Mouse (Mus musculus) neural tube, embryonic 12.5 days (tissue): ENCODE results near the gene Morc2b. TPM values are rescaled to one million over a fixed set of nuclear protein-coding genes. Genes with fewer than 3 reads are reported as not detected.
"Not testable (repeated sequence)": the region's sequence is repeated elsewhere in the genome, so short reads cannot be mapped to it uniquely, and the experiment has no call there.

Source experiments
- ATAC-seq: fragments of 200-750 bp; cut with Nextera tagmentation; 2 replicates; pipeline ENCODE4 v1.8.0; 2017; ENCODE audit warnings: low read depth, mild to moderate bottlenecking, moderate TSS enrichment, moderate library complexity; ENCODE audit not compliant: low FRiP score
- H3K27ac ChIP-seq: fragments of 300-500 bp; sonication (generic); 2 replicates; pipeline ENCODE4 v1.5.1; 2016
- H3K27me3 ChIP-seq: fragments of 300-500 bp; sonication (generic); replicated peaks from 2 replicates; pipeline ENCODE4 v1.6.1; 2016; ENCODE audit warnings: mild to moderate bottlenecking
- H3K36me3 ChIP-seq: fragments of 300-500 bp; sonication (generic); 2 replicates; pipeline ENCODE4 v1.6.1; 2016; ENCODE audit warnings: mild to moderate bottlenecking
- H3K4me1 ChIP-seq: fragments of 300-500 bp; sonication (generic); 2 replicates; pipeline ENCODE4 v1.6.1; 2016
- H3K4me2 ChIP-seq: fragments of 300-500 bp; sonication (generic); replicated peaks from 2 replicates; pipeline ENCODE4 v1.6.1; 2016; ENCODE audit warnings: mild to moderate bottlenecking
- H3K4me3 ChIP-seq: fragments of 300-500 bp; sonication (generic); 2 replicates; pipeline ENCODE4 v1.5.1; 2016
- H3K9ac ChIP-seq: fragments of 300-500 bp; sonication (generic); 2 replicates; pipeline ENCODE4 v1.6.1; 2016; ENCODE audit warnings: mild to moderate bottlenecking
- H3K9me3 ChIP-seq: fragments of 300-500 bp; sonication (generic); 2 replicates; pipeline ENCODE4 v1.6.1; 2016; ENCODE audit warnings: mild to moderate bottlenecking
- WGBS: fragments of 180-500 bp; shearing (Covaris S2); methylation state at CpG from one replicate; pipeline ENCODE4 v1.1.7; 2016; 5-methylcytosine and 5-hydroxymethylcytosine counted together
- polyA plus RNA-seq: library from polyadenylated mRNA; unstranded; fragments of >200 nt; fragmentation: Nextera tagmentation; extraction: Ambion mirVana; gene quantifications from 2 replicates; pipeline ENCODE4 v1.2.1, GENCODE M21; 2016

Morc2b gene
- polyA plus RNA-seq = 0.19 TPM in 1 of 2 replicates, not detected in the other

DNA sequence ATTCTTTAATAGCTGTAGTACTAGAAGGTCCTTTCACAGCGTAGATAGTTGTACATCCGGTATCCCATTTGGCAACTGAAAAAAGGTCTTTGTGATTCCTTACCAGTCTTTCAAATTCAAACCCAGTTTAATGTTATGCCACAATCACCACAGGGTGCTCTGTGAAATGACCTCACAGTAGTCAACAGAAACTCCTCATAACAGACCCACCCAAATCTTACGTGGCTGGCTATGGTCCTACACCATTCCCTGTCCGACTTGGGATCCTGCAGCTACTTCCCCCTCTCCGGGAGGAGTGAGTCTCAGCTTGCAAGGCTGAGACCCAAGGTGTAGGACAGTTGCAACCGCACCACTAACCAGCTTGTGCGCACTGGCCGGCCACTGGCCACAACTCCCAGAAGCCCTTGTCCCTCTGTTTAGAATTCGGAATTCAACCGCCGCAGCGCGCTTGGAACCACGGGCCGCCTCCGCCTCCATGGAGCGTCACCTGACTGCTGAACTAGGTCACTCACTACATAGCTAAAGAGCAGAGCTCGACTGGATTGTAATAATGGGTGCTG lies at the start of gene Morc2b:
Morc2b (minus strand) TSS at position 423 of the 560 bp plus-strand sequence.
- no peak within 1 kb of the TSS for H3K27ac ChIP-seq
- WGBS = 75% methylated on average over 18 of the region's 18 CpGs
- H3K4me1 ChIP-seq = no peaks in the 10 kb centered on the region
- no peaks in the 10 kb centered on the region for H3K27me3 ChIP-seq
- H3K4me2 ChIP-seq = no peak within 1 kb of the TSS
- H3K9me3 ChIP-seq = peaks cover 9% of the 10 kb centered on the region
- H3K9ac ChIP-seq = no peak within 1 kb of the TSS
- no peaks in the 10 kb centered on the region for H3K36me3 ChIP-seq
- no peak for ATAC-seq
- H3K4me3 ChIP-seq = no peak within 1 kb of the TSS

DNA sequence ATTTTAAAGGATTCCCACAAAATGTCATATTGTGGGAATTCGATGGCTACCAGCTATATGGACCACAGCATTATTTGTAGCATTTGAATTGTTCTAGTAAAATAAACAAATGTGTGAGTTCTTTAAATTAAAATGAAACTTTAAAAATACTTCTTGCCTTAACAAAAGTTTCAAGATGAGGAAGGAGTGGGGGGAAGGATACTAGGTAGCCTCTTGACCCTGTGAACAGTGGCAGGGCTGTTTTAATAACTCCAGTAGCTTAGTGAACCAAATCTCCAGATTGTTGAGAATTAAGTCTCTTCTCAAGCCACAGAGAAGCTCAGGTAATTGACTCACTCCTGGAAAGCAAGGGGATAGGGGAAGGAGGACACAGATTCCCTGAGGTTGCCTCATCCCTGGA lies 28.7 kb upstream of the Morc2b start, which contains the start of gene Olfr55:
Olfr55 (plus strand) TSS at position 301 of the 400 bp plus-strand sequence.
- H3K4me3 ChIP-seq, H3K27me3 ChIP-seq, H3K36me3 ChIP-seq, H3K4me1 ChIP-seq, H3K9me3 ChIP-seq, H3K9ac ChIP-seq, H3K27ac ChIP-seq, H3K4me2 ChIP-seq, ATAC-seq: not testable (repeated sequence)
- 75% methylated on average over 1 of the region's 1 CpGs for WGBS

DNA sequence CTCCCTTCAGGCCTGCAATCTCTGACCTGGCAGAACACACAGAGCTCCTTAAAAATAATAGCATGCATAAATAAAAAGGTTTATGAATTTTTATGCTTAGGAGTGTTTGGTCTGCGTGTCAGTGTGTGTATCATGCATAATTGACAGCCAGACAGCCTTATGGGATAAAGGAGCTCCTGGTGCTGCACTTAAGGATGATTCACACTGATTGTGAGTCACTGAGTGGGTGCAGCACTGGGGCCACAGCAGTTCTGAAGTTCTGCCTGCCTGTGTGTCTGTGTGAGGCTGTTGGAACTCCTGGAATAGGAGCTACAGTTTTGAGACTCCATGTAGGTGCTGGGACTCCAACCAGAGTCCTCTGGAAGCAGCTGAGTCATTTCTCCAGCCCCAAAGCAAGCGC lies 13.2 kb downstream of the Morc2b start:
- no peaks in the 10 kb centered on the region for H3K4me1 ChIP-seq
- no peaks in the 10 kb centered on the region for H3K36me3 ChIP-seq
- no peak overlapping the region for H3K9ac ChIP-seq
- H3K4me2 ChIP-seq = no peak overlapping the region
- WGBS = 46% methylated on average over 2 of the region's 2 CpGs
- no peak overlapping the region for H3K27ac ChIP-seq
- no peak overlapping the region for H3K4me3 ChIP-seq
- no peaks in the 10 kb centered on the region for H3K27me3 ChIP-seq
- no peak for ATAC-seq
- H3K9me3 ChIP-seq = no peaks in the 10 kb centered on the region

DNA sequence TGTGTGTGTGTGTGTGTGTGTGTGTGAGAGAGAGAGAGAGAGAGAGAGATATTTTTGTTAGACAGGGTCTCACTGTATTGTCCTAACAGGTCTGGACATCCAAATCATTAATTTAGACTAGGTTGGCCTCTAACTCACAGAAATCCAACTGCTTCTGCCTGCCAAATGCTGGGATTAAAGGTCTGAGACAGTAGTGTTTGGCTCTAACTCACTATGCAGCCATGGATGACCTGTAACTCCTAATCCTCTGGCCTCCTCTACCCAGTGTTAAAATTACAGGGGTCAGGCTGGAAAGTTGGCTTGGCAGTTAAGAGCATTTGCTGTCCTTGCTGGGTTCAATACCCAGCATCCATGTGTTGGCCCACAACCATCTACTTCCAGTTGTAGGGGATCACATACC lies 14.9 kb downstream of the Morc2b start:
- Histone ChIP-seq H3K9me3 (no peaks in the 10 kb centered on the region), H3K27me3 (no peaks in the 10 kb centered on the region), H3K36me3 (no peaks in the 10 kb centered on the region), H3K27ac (no peak overlapping the region), H3K4me2 (no peak overlapping the region), H3K4me1 (no peaks in the 10 kb centered on the region), H3K9ac (no peak overlapping the region), H3K4me3 (no peak overlapping the region)
- no peak for ATAC-seq

DNA sequence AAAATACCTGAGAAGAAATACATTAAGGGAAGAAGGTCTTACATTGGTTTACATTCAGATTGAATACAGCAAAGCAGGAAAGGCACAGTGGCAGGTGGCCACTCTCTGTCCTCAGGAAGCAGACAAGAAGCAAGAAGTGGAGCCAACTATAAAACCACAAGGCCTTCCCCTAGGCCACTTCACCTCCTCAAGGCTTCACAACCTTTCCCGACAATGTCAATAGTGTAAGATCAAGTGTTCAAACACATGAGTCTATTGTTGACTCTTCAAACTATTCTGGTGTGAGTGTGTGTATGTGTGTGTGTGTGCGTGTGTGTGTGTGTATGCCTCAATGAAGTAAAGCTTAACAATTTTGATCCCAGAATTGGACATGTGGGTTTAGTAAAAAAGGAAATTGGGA lies 42.1 kb downstream of the Morc2b start:
- 95% methylated on average over 2 of the region's 2 CpGs for WGBS

DNA sequence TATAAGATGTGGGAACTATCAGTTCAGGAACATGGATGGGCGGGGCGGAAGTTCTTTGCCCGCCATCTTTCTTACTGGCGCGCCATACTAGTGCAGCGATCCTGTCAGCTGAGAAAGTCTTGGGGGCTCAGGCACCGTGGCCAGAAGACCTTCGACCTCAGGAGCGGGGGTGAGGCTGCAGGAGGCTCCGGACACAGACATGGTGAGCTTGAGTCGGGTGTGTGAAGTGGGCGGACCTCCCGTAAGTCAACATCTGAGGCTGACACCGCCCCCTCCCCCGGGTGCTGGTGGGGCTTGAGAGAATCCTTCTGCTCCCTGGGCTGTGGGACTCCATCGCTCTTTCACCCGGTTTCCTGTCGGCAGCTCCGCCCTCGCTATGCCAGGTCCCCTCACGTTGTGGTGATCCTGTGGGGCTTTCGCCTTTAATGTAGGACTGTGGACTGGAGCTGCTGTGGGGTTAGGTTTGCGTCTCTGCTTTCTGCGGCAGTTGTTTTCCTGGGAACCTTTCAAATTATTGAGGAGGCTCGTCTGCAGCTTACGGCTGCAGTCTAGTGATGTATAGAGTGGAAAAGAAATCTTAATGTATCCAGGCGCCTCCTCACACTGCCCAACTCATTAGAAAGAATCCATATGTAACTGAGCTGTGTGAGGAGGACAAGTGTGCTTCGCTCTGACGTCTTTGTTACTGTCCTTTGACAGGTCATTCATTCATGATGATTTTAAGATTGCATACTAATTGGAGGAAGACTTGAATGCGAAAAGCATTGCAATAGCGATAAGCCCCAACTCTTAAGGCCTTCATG lies 46.9 kb downstream of the Morc2b start:
- peaks cover 9% of the 10 kb centered on the region for H3K4me1 ChIP-seq
- peak overlapping the region; percentile 76 for H3K9ac ChIP-seq
- whole genome bisulfite sequencing = 4% methylated on average over 30 of the region's 31 CpGs
- ATAC-seq = peak; percentile 64
- H3K4me2 ChIP-seq = peak overlapping the region; percentile 73
- peak overlapping the region; percentile 77 for H3K27ac ChIP-seq
- no peaks in the 10 kb centered on the region for H3K27me3 ChIP-seq
- peak overlapping the region; percentile 72 for H3K4me3 ChIP-seq
- no peaks in the 10 kb centered on the region for H3K36me3 ChIP-seq
- no peaks in the 10 kb centered on the region for H3K9me3 ChIP-seq

More for the DNA sequence above, 42.1 kb downstream of the Morc2b start:
- Histone ChIP-seq H3K4me1 (peaks cover 6% of the 10 kb centered on the region), H3K27me3 (no peaks in the 10 kb centered on the region), H3K9me3 (no peaks in the 10 kb centered on the region), H3K9ac (no peak overlapping the region), H3K4me3 (no peak overlapping the region), H3K4me2 (no peak overlapping the region), H3K36me3 (no peaks in the 10 kb centered on the region), H3K27ac (no peak overlapping the region)
- no peak for ATAC-seq

DNA sequence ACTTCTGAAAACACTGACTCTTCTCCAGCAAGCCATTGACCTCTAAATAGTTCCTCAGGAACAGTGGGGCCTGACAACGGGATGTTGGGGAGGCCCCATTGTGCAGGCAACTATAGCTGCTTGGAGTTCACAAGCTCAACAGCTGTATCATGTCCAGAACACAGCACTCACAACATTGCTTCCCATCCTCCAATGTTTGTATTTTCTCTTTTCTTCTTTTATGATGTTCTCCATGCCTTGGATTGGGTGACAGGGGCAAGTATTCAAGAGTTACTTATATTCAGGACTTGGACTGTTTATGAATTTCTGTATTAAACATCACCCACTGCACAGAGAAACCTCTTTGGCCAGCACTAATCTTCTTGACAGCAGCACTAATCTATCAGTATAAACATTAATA lies 47.9 kb downstream of the Morc2b start:
- Histone ChIP-seq H3K4me2 (no peak overlapping the region), H3K9ac (no peak overlapping the region), H3K9me3 (no peaks in the 10 kb centered on the region), H3K36me3 (no peaks in the 10 kb centered on the region), H3K4me1 (peaks cover 9% of the 10 kb centered on the region), H3K27me3 (no peaks in the 10 kb centered on the region), H3K4me3 (no peak overlapping the region), H3K27ac (no peak overlapping the region)
- WGBS = 80% methylated on average over 1 of the region's 1 CpGs
- no peak for ATAC-seq

DNA sequence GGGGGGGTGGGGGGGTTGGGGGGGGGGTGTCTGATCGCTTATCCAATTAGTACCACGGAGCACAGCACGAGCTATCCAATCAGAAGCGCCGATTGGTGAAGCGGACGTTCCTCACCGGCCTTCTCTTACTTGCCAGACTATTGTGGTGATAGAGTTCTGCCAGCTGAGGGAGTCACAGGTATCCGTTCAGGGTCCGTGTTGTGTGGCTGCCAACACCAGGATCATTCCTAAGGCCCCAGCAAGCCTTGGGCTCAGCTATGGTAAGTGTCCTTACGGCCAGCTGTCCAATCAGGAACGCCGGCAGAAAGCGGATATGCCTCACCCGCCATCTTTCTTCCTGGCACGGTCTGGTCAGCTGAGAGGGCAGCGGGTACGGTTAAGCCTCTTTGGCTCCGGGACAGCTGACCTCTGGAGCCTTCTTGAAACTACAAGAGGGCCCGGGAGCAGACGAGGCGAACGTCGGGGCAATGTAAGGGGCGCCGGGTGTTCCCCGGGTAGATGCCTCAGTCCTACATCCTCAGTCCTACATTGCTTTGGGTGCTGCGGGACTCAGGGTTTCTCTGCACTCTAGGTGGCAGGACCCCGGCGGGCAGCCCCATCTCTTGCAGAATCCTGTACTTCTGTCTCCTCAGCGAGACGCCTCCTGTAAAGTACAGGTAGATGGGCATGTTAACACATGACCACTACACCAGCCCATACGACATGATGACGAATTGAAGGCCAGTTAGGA lies 50.1 kb downstream of the Morc2b start, which contains the start of gene Zfp563:
Zfp563 (plus strand) TSS at position 91 of the 730 bp plus-strand sequence.
- ATAC-seq = peak; percentile 88
- Histone ChIP-seq H3K27me3 (no peaks in the 10 kb centered on the region), H3K4me2 (peak within 1 kb of the TSS; percentile 71), H3K27ac (peak within 1 kb of the TSS; percentile 74), H3K9me3 (no peaks in the 10 kb centered on the region), H3K36me3 (no peaks in the 10 kb centered on the region), H3K9ac (peak within 1 kb of the TSS; percentile 69), H3K4me3 (peak within 1 kb of the TSS; percentile 60), H3K4me1 (peaks cover 9% of the 10 kb centered on the region)
- 4% methylated on average over 34 of the region's 34 CpGs for WGBS

DNA sequence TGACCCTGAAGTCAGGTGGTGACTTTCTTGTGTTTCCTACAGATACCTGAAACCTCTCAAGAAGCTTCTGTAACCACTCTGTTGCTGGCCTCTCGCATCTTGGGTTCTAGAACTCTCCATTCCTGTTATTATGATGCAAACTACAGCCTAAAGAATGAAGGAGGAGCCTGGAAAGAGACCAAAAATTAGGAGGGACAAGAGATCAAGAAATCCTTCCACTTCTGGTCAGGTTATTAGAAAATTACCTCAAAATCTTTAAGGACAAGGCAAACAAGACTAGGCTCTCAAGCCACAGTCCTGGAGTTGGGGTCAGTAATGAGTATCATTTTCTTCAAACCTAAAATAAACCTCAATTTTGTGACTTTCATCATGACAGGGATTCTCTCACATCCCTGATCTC lies 71.5 kb downstream of the Morc2b start, which contains the start of gene 4921501E09Rik:
4921501E09Rik (minus strand) TSS at position 101 of the 400 bp plus-strand sequence.
- no peak for ATAC-seq
- H3K4me1 ChIP-seq = no peaks in the 10 kb centered on the region
- 56% methylated on average over 1 of the region's 1 CpGs for WGBS

More for the DNA sequence above, 71.5 kb downstream of the Morc2b start, which contains the start of gene 4921501E09Rik:
- Histone ChIP-seq H3K27ac (no peak within 1 kb of the TSS), H3K4me2 (no peak within 1 kb of the TSS), H3K36me3 (no peaks in the 10 kb centered on the region), H3K9me3 (no peaks in the 10 kb centered on the region), H3K4me3 (no peak within 1 kb of the TSS), H3K9ac (no peak within 1 kb of the TSS), H3K27me3 (no peaks in the 10 kb centered on the region)

Other genes with a start within 250 kb of the Morc2b start
- gene Zfp870, start 248.0 kb downstream of the Morc2b start, polyA plus RNA-seq = 6.5 and 7.9 TPM in 2 replicates
- not detected in 2 replicates for gene Cyp4f14, start 222.3 kb downstream of the Morc2b start, polyA plus RNA-seq
- gene Cyp4f13, start 192.3 kb downstream of the Morc2b start, polyA plus RNA-seq = 4.7 and 5.6 TPM in 2 replicates
- 8.7 and 10.3 TPM in 2 replicates for gene Zfp472, start 173.9 kb downstream of the Morc2b start, polyA plus RNA-seq
- 16.9 and 19.4 TPM in 2 replicates for gene Zfp952, start 146.6 kb downstream of the Morc2b start, polyA plus RNA-seq
- gene Zfp763, start 106.3 kb downstream of the Morc2b start, polyA plus RNA-seq = 21.6 and 22.8 TPM in 2 replicates
- gene 4921501E09Rik, start 71.6 kb downstream of the Morc2b start, polyA plus RNA-seq = not detected in 2 replicates
- 13.5 and 16.5 TPM in 2 replicates for gene Zfp563, start 50.4 kb downstream of the Morc2b start, polyA plus RNA-seq
- not detected in 2 replicates for gene Olfr55, start 28.8 kb upstream of the Morc2b start, polyA plus RNA-seq
- not detected in 2 replicates for gene Olfr239, start 51.6 kb upstream of the Morc2b start, polyA plus RNA-seq
- not detected in 2 replicates for gene Olfr1564, start 82.0 kb upstream of the Morc2b start, polyA plus RNA-seq
- gene Zfp955a, start 115.5 kb upstream of the Morc2b start, polyA plus RNA-seq = 17.7 and 21.3 TPM in 2 replicates
- gene Olfr63, start 125.0 kb upstream of the Morc2b start, polyA plus RNA-seq = 0.03 and 0.05 TPM in 2 replicates
- 12.7 and 14.7 TPM in 2 replicates for gene Zfp955b, start 149.9 kb upstream of the Morc2b start, polyA plus RNA-seq
- gene Zfp81, start 219.2 kb upstream of the Morc2b start, polyA plus RNA-seq = 12.4 and 12.8 TPM in 2 replicates